Mouse (Mus musculus) limb, embryonic 14.5 days (tissue): ENCODE data around the gene Slc7a9. TPM values are rescaled to one million over a fixed set of nuclear protein-coding genes. Genes with fewer than 3 reads are reported as not detected.

Source experiments
- ATAC-seq: fragments of 200-750 bp; cut with Nextera tagmentation; 2 replicates; pipeline ENCODE4 v1.8.0; 2017; ENCODE audit warnings: low read depth, moderate number of reproducible peaks, moderate TSS enrichment; ENCODE audit not compliant: low FRiP score
- DNase-seq: peaks from one replicate; pipeline ENCODE4 v3.0.0-alpha.2; 2015; ENCODE audit warnings: low spot score
- H3K27ac ChIP-seq: fragments of 300-500 bp; sonication (generic); replicated peaks from 2 replicates; pipeline ENCODE4 v1.5.1; 2014; ENCODE audit warnings: low read depth, mild to moderate bottlenecking, low read length, moderate library complexity, mixed read lengths
- H3K27me3 ChIP-seq: fragments of 300-500 bp; sonication (generic); 2 replicates; pipeline ENCODE4 v1.6.1; 2014; ENCODE audit warnings: low read length, mixed read lengths; ENCODE audit not compliant: control insufficient read depth, insufficient read depth
- H3K36me3 ChIP-seq: fragments of 300-500 bp; sonication (generic); 2 replicates; pipeline ENCODE4 v1.6.1; 2014; ENCODE audit warnings: mild to moderate bottlenecking, low read length, moderate library complexity, mixed read lengths; ENCODE audit not compliant: control insufficient read depth, insufficient read depth
- H3K4me1 ChIP-seq: fragments of 300-500 bp; sonication (generic); 2 replicates; pipeline ENCODE4 v1.6.1; 2014; ENCODE audit warnings: antibody characterized with exemption, low read length, mixed read lengths; ENCODE audit not compliant: control insufficient read depth, insufficient read depth
- H3K4me2 ChIP-seq: fragments of 300-500 bp; sonication (generic); replicated peaks from 2 replicates; pipeline ENCODE4 v1.6.1; 2014; ENCODE audit warnings: low read depth, mild to moderate bottlenecking, low read length, moderate library complexity; ENCODE audit not compliant: severe bottlenecking
- H3K4me3 ChIP-seq: fragments of 300-500 bp; sonication (generic); replicated peaks from 2 replicates; pipeline ENCODE4 v1.5.1; 2014; ENCODE audit warnings: low read length
- H3K9ac ChIP-seq: fragments of 300-500 bp; sonication (generic); 2 replicates; pipeline ENCODE4 v1.6.1; 2014; ENCODE audit warnings: mild to moderate bottlenecking, low read depth, low read length, moderate library complexity; ENCODE audit not compliant: severe bottlenecking
- H3K9me3 ChIP-seq: fragments of 300-500 bp; sonication (generic); 2 replicates; pipeline ENCODE4 v1.6.1; 2016; ENCODE audit warnings: low read length; ENCODE audit not compliant: control insufficient read depth
- POLR2A ChIP-seq: fragments of 200-500 bp; IDR thresholded peaks from 2 replicates; pipeline ENCODE4 v1.8.0; 2012; ENCODE audit warnings: inconsistent platforms, mild to moderate bottlenecking, moderate library complexity, borderline replicate concordance; ENCODE audit not compliant: insufficient read depth, insufficient read length; ENCODE audit errors: extremely low read depth
- WGBS: fragments of 180-500 bp; shearing (Covaris S2); extraction: QIAGEN DNeasy Blood & Tissue Kit; methylation state at CpG from one replicate; pipeline ENCODE4 v1.1.7; 2014; 5-methylcytosine and 5-hydroxymethylcytosine counted together
- polyA plus RNA-seq, 2 experiments: library from polyadenylated mRNA; depleted of rRNA in 1 of 2; stranded (reverse) in 1 of 2; unstranded in 1 of 2; fragments of >200 nt; fragmentation: Nextera tagmentation in 1 of 2; extraction: Ambion mirVana in 1 of 2; gene quantifications; 2 replicates each; pipeline versions ENCODE4 v1.2.1 to v1.2.3; 2012 to 2014

Slc7a9 gene
- polyA plus RNA-seq, 2 experiments: 0.59 TPM; not detected in 1

GRCm38 (mm10) chr7:35501995-35502394, 53.4 kb downstream of the Slc7a9 start:
- Histone ChIP-seq H3K27ac (no peak overlapping the region), H3K4me2 (0 out of 2 replicates have a peak overlapping the region, but pooled peaks have one; percentile 10)

More at GRCm38 (mm10) chr7:35501995-35502394, 53.4 kb downstream of the Slc7a9 start:
- H3K36me3 ChIP-seq: no peaks in the 10 kb centered on the region
- DNase-seq (peak; percentile 41), ATAC-seq (no peak)
- WGBS: 21% methylated on average over 4 of the region's 4 CpGs
- H3K4me1 ChIP-seq: peaks cover 3% of the 10 kb centered on the region; the same call in 1 of the 2 replicates
- TF ChIP-seq POLR2A: no peak
- H3K27me3 ChIP-seq: no peaks in the 10 kb centered on the region
- H3K9me3 ChIP-seq: no peaks in the 10 kb centered on the region
- no peak overlapping the region for H3K4me3 ChIP-seq
- H3K9ac ChIP-seq: no peak overlapping the region

Other genes starting within 250 kb of the Slc7a9 start
- 31.7 and 43.3 TPM in 2 replicates for gene Lrp3, start 233.3 kb upstream of the Slc7a9 start, polyA plus RNA-seq (2012; rRNA removed)
- gene Lrp3, start 233.3 kb upstream of the Slc7a9 start, polyA plus RNA-seq (2014; fragmentation: Nextera tagmentation; extraction: Ambion mirVana): 11.7 and 12.7 TPM in 2 replicates
- gene Gpatch1, start 130.4 kb upstream of the Slc7a9 start, polyA plus RNA-seq (2012; rRNA removed): 10.2 and 12.8 TPM in 2 replicates
- gene Gpatch1, start 130.4 kb upstream of the Slc7a9 start, polyA plus RNA-seq (2014; fragmentation: Nextera tagmentation; extraction: Ambion mirVana): 15.8 and 21.2 TPM in 2 replicates
- 1.8 and 2.5 TPM in 2 replicates for gene Rhpn2, start 114.6 kb upstream of the Slc7a9 start, polyA plus RNA-seq (2012; rRNA removed)
- 1.7 and 2.0 TPM in 2 replicates for gene Rhpn2, start 114.6 kb upstream of the Slc7a9 start, polyA plus RNA-seq (2014; fragmentation: Nextera tagmentation; extraction: Ambion mirVana)
- 5.1 and 5.7 TPM in 2 replicates for gene Faap24, start 52.0 kb upstream of the Slc7a9 start, polyA plus RNA-seq (2012; rRNA removed)
- gene Faap24, start 52.0 kb upstream of the Slc7a9 start, polyA plus RNA-seq (2014; fragmentation: Nextera tagmentation; extraction: Ambion mirVana): 13.0 and 14.3 TPM in 2 replicates
- 25.8 and 32.9 TPM in 2 replicates for gene Cep89, start 51.8 kb upstream of the Slc7a9 start, polyA plus RNA-seq (2012; rRNA removed)
- gene Cep89, start 51.8 kb upstream of the Slc7a9 start, polyA plus RNA-seq (2014; fragmentation: Nextera tagmentation; extraction: Ambion mirVana): 25.7 and 28.0 TPM in 2 replicates
- gene Tdrd12, start 88.9 kb downstream of the Slc7a9 start, polyA plus RNA-seq (2012; rRNA removed): 0.14 and 0.63 TPM in 2 replicates
- gene Tdrd12, start 88.9 kb downstream of the Slc7a9 start, polyA plus RNA-seq (2014; fragmentation: Nextera tagmentation; extraction: Ambion mirVana): 0.26 and 0.55 TPM in 2 replicates
- 19.8 and 25.8 TPM in 2 replicates for gene Nudt19, start 107.5 kb downstream of the Slc7a9 start, polyA plus RNA-seq (2012; rRNA removed)
- gene Nudt19, start 107.5 kb downstream of the Slc7a9 start, polyA plus RNA-seq (2014; fragmentation: Nextera tagmentation; extraction: Ambion mirVana): 48.5 and 49.0 TPM in 2 replicates
- gene Rgs9bp, start 136.8 kb downstream of the Slc7a9 start, polyA plus RNA-seq (2012; rRNA removed): 1.4 and 1.5 TPM in 2 replicates
- gene Rgs9bp, start 136.8 kb downstream of the Slc7a9 start, polyA plus RNA-seq (2014; fragmentation: Nextera tagmentation; extraction: Ambion mirVana): 0.99 and 1.1 TPM in 2 replicates
- gene Ankrd27, start 137.4 kb downstream of the Slc7a9 start, polyA plus RNA-seq (2012; rRNA removed): 50.8 and 52.2 TPM in 2 replicates
- gene Ankrd27, start 137.4 kb downstream of the Slc7a9 start, polyA plus RNA-seq (2014; fragmentation: Nextera tagmentation; extraction: Ambion mirVana): 45.8 and 47.6 TPM in 2 replicates
- gene Pdcd5, start 198.7 kb downstream of the Slc7a9 start, polyA plus RNA-seq (2012; rRNA removed): 105 and 201 TPM in 2 replicates
- 267 and 293 TPM in 2 replicates for gene Pdcd5, start 198.7 kb downstream of the Slc7a9 start, polyA plus RNA-seq (2014; fragmentation: Nextera tagmentation; extraction: Ambion mirVana)